Mouse (Mus musculus) heart, embryonic 13.5 days (tissue): ENCODE measurements at regions not wholly inside any gene's neighbourhood (a gene's known extent, or its start where the extent isn't known, plus 50 kb on each side); places are given as distances from the start of the nearest gene placed in this dataset.

Experiments
- ATAC-seq: fragments of 200-750 bp; cut with Nextera tagmentation; 2 replicates; pipeline ENCODE4 v1.8.0; 2017; ENCODE audit warnings: moderate TSS enrichment; ENCODE audit not compliant: insufficient number of reproducible peaks, low FRiP score, low TSS enrichment; ENCODE audit errors: extremely low read depth
- H3K27ac ChIP-seq: fragments of 300-500 bp; sonication (generic); replicated peaks from 2 replicates; pipeline ENCODE4 v1.5.1; 2015; ENCODE audit warnings: moderate library complexity, mild to moderate bottlenecking, inconsistent platforms
- H3K27me3 ChIP-seq: fragments of 300-500 bp; sonication (generic); replicated peaks from 2 replicates; pipeline ENCODE4 v1.6.1; 2015; ENCODE audit warnings: mild to moderate bottlenecking, inconsistent platforms
- H3K36me3 ChIP-seq: fragments of 300-500 bp; sonication (generic); 2 replicates; pipeline ENCODE4 v1.6.1; 2015; ENCODE audit warnings: mild to moderate bottlenecking, inconsistent platforms
- H3K4me1 ChIP-seq: fragments of 300-500 bp; sonication (generic); 2 replicates; pipeline ENCODE4 v1.6.1; 2015; ENCODE audit warnings: inconsistent platforms
- H3K4me2 ChIP-seq: fragments of 300-500 bp; sonication (generic); 2 replicates; pipeline ENCODE4 v1.6.1; 2015; ENCODE audit warnings: inconsistent platforms, mild to moderate bottlenecking, moderate library complexity
- H3K4me3 ChIP-seq: fragments of 300-500 bp; sonication (generic); 2 replicates; pipeline ENCODE4 v1.5.1; 2015; ENCODE audit warnings: moderate library complexity, mild to moderate bottlenecking, inconsistent platforms
- H3K9ac ChIP-seq: fragments of 300-500 bp; sonication (generic); 2 replicates; pipeline ENCODE4 v1.6.1; 2015; ENCODE audit warnings: inconsistent platforms, mild to moderate bottlenecking, moderate library complexity
- H3K9me3 ChIP-seq: fragments of 300-500 bp; sonication (generic); 2 replicates; pipeline ENCODE4 v1.6.1; 2016; ENCODE audit warnings: inconsistent platforms
- WGBS: fragments of 180-500 bp; shearing (Covaris S2); methylation state at CpG from one replicate; pipeline ENCODE4 v1.1.7; 2015; ENCODE audit warnings: mixed read lengths; 5-methylcytosine and 5-hydroxymethylcytosine counted together

DNA sequence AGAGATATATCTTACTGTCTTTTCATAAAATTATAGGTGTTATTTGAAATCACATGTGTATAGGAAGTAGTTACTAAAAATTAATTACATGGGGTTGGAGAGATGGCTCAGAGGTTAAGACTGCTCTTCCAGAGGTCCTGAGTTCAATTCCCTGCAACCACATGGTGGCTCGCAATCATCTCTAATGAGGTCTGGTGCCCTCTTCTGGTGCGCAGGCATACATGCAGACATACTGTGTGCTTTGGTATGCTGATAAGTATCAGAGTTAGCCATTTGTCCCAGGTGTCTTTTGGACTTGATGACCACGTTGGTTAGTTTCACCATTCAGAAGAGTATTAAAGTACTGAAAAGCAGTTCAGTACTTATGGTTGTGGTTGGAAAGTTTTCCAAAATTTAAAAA is 82.8 kb upstream of the Syt6 start:
- no peak overlapping the region for H3K4me2 ChIP-seq
- H3K9ac ChIP-seq = no peak overlapping the region
- no peaks in the 10 kb centered on the region for H3K36me3 ChIP-seq
- no peak overlapping the region for H3K4me3 ChIP-seq
- 68% methylated on average over 3 of the region's 3 CpGs for WGBS
- H3K27ac ChIP-seq = no peak overlapping the region
- no peak for ATAC-seq
- no peaks in the 10 kb centered on the region; the same call in 1 of the 2 replicates for H3K27me3 ChIP-seq
- H3K9me3 ChIP-seq = no peaks in the 10 kb centered on the region
- H3K4me1 ChIP-seq = no peaks in the 10 kb centered on the region

DNA sequence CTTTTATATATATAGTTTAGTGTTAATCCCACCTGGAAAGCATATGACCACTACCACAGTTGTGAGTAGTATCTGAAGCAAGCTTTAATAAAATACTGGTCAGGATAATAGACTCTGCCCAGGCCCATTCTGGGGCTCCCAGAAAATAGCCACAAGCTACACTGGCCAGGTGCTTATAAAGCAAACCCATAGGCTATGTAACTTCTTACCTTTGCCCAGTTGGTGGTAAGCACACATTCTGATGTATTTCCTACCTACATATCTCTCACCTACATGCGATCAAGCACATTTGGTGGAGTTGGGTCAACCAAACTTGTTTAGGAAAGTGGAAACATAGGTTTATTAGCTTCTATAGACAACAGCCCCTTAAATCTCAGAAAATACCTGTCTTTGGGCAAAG is 81.4 kb upstream of the Syt6 start:
- WGBS = 92% methylated on average over 1 of the region's 1 CpGs
- Histone ChIP-seq H3K9me3 (no peaks in the 10 kb centered on the region), H3K27me3 (no peaks in the 10 kb centered on the region), H3K4me2 (no peak overlapping the region), H3K27ac (no peak overlapping the region), H3K4me1 (no peaks in the 10 kb centered on the region), H3K9ac (no peak overlapping the region), H3K36me3 (no peaks in the 10 kb centered on the region), H3K4me3 (no peak overlapping the region)
- ATAC-seq = no peak

DNA sequence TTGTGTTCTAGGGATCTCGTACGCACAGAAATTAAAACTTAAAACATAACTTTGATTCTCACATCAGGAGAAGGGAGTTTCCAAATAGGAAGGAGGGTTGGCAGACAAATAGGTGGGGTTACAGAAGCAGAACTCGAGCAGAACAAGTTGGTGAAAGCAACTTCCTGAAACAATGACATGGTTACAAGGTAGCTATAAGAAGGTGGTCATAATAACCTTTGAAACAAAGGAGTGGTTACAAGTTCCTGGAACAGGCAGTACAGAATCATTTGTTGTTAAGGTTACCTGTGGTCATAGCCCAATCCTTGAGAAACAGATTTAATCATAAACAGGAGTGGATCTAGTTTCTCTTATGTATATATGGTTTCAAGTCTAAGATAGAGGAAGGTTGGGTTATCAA is 81.0 kb upstream of the Syt6 start:
- Histone ChIP-seq H3K9ac (no peak overlapping the region), H3K27me3 (no peaks in the 10 kb centered on the region), H3K4me3 (no peak overlapping the region), H3K9me3 (no peaks in the 10 kb centered on the region), H3K4me1 (no peaks in the 10 kb centered on the region), H3K4me2 (no peak overlapping the region), H3K36me3 (no peaks in the 10 kb centered on the region), H3K27ac (no peak overlapping the region)
- WGBS = 68% methylated on average over 3 of the region's 3 CpGs
- no peak for ATAC-seq

DNA sequence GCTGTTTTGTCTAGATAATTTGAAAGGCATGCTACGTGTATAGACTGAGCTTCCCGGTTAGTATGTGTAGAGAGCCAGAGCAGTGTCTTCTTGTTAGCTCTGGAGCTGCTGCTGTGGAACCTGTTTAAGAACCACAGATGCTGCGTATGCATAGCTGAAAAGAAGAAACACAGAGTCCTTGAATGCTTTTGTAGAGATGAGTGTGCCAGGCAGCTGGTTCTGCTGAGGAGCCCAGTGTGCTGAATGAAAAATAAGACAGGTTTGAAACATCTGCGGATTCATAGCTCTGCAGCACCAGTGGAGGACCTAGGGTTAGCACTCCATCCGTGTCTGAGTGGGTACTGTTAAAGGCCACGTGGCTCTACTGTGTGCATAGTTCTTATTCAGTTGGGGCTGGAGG is 78.9 kb upstream of the Syt6 start:
- WGBS = 78% methylated on average over 6 of the region's 6 CpGs
- H3K4me2 ChIP-seq = no peak overlapping the region
- no peak overlapping the region for H3K9ac ChIP-seq
- H3K4me3 ChIP-seq = no peak overlapping the region
- no peaks in the 10 kb centered on the region for H3K4me1 ChIP-seq
- no peaks in the 10 kb centered on the region for H3K36me3 ChIP-seq
- no peaks in the 10 kb centered on the region for H3K9me3 ChIP-seq
- no peak overlapping the region for H3K27ac ChIP-seq
- H3K27me3 ChIP-seq = no peaks in the 10 kb centered on the region
- ATAC-seq = no peak

DNA sequence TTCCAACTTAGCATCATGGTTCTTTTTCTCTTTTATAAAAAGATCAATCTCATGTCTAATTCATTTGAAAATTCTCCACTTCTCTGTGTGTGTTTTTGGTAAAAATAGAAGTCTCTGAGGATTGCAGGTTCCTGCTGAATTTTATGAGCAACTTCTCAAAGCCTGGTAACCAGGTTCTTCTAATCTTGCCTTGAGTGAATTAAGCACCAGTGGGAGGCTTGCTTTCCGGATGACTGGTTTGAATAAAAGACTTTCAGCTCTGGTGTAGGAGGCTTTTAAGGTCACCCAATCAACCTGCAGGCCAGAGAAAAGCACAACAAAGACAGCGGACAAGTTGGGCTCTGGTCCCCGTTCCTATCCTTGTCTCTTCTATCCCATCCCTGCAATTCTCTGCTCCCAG is 78.3 kb upstream of the Syt6 start:
- no peak for ATAC-seq
- Histone ChIP-seq H3K4me1 (no peaks in the 10 kb centered on the region), H3K27ac (no peak overlapping the region), H3K36me3 (no peaks in the 10 kb centered on the region), H3K9me3 (no peaks in the 10 kb centered on the region), H3K4me2 (no peak overlapping the region), H3K27me3 (no peaks in the 10 kb centered on the region), H3K4me3 (no peak overlapping the region), H3K9ac (no peak overlapping the region)
- 67% methylated on average over 3 of the region's 3 CpGs for WGBS

DNA sequence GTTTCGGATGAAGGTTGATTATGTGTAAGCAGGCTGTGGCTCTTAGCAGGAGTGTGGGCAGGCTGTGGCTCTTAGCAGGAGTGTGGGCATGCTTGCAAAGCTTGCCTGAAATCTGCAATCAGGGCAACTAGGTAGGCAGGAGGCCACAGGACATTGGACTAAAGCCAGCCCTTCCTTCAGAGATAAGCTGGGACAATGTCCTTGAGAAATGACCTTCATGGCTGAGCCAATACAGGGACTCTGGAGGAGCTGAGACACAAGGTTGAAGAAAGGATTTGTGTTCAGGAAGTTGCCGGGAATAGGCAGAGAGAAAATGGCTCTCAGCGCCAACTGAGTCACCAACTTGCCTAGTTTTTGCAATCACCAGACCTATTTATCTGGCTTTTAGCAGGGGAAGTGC is 77.3 kb upstream of the Syt6 start:
- Histone ChIP-seq H3K4me2 (no peak overlapping the region), H3K27ac (no peak overlapping the region), H3K4me3 (no peak overlapping the region), H3K9me3 (no peaks in the 10 kb centered on the region), H3K4me1 (no peaks in the 10 kb centered on the region), H3K9ac (no peak overlapping the region), H3K36me3 (no peaks in the 10 kb centered on the region), H3K27me3 (no peaks in the 10 kb centered on the region)
- no peak for ATAC-seq
- WGBS = 77% methylated on average over 3 of the region's 3 CpGs

DNA sequence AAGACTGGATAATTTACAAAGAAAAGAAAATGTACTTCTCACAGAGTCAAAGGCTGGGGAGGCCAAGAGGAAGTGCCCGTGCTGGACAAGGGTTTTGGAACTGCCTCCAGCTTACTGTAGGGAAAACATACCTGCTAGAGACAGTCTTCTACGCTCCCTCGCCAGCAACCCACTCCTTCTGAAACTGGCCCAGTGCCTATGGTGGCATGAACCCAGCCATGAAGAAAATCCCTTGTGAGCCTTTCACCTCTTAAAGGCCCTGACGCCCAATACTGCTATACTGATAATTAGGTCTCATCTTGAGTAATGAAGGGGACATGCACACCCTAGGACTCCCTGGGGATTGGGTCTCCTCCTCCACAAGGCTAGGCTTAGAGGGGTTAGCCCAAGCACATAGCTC is 76.6 kb upstream of the Syt6 start:
- H3K4me3 ChIP-seq = no peak overlapping the region
- no peaks in the 10 kb centered on the region for H3K4me1 ChIP-seq
- no peak overlapping the region for H3K27ac ChIP-seq
- H3K4me2 ChIP-seq = no peak overlapping the region
- no peaks in the 10 kb centered on the region for H3K27me3 ChIP-seq
- H3K9ac ChIP-seq = no peak overlapping the region
- no peaks in the 10 kb centered on the region for H3K36me3 ChIP-seq
- H3K9me3 ChIP-seq = no peaks in the 10 kb centered on the region
- WGBS = 81% methylated on average over 4 of the region's 4 CpGs
- ATAC-seq = no peak

DNA sequence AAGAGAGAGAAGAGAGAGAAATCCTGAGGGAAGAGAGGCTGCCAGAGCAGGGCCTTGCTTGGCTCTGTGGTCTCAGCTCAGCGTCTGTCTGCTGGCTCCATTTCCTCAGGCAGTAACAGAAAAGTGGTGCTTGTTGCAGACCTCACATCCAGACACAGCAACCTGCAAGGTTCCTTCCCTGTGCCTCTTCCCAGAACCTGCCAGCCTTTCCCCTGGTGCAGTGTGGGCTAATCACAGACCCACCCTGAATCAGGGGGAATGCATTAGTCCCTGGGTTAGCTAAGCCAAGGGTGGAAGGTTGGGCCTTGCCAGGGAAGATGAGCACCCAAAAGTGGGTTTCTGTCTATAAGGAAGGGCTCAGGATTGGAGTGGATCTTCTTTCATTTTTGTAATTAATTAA is 75.2 kb upstream of the Syt6 start:
- Histone ChIP-seq H3K36me3 (no peaks in the 10 kb centered on the region), H3K9ac (no peak overlapping the region), H3K9me3 (no peaks in the 10 kb centered on the region), H3K27ac (no peak overlapping the region), H3K4me1 (no peaks in the 10 kb centered on the region), H3K4me3 (no peak overlapping the region), H3K4me2 (no peak overlapping the region), H3K27me3 (no peaks in the 10 kb centered on the region)
- 72% methylated on average over 1 of the region's 1 CpGs for WGBS
- no peak for ATAC-seq

DNA sequence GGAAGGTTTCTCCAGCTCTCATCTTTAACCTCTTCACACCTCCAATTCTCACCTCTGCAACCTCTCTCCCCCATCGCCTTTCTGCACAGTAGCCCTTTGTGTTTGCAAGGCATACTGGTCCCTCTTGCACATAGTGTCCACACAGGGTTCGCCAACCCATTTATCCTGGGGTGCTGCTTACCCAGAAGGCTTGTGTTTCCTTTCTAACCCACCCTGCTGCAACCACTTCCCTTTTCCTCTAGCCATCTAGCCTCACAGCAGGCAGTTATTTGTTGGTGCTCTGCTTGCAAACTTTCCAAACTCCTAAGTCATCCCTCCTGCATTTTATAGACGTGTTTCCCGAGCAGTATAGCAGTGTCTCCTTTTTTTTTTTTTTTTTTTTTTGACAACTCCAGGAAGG is 74.7 kb upstream of the Syt6 start:
- H3K27me3 ChIP-seq = no peaks in the 10 kb centered on the region
- 61% methylated on average over 4 of the region's 4 CpGs for WGBS
- no peak overlapping the region for H3K9ac ChIP-seq
- H3K4me2 ChIP-seq = no peak overlapping the region
- no peaks in the 10 kb centered on the region for H3K9me3 ChIP-seq
- no peaks in the 10 kb centered on the region for H3K4me1 ChIP-seq
- no peaks in the 10 kb centered on the region for H3K36me3 ChIP-seq
- ATAC-seq = no peak
- H3K27ac ChIP-seq = no peak overlapping the region
- no peak overlapping the region for H3K4me3 ChIP-seq

DNA sequence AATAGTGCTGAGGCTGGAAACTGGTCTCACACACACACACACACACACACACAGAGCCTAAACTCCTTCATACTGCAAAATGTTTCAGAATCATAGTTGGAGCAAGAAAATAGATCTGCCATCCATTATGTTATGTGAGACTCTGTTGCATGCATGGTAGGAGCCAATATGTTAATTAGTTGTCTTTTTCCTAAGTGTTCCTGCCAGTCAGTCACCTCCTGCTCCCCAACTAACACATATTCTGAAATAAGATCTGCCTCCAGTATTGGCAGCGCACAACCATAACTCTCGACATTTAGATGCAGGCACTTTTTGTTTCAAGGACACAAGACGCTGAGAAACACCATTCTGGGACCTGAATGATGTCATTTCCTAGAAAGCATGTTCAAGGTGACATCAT is 70.9 kb upstream of the Syt6 start:
- WGBS = 74% methylated on average over 3 of the region's 3 CpGs
- H3K4me1 ChIP-seq = no peaks in the 10 kb centered on the region
- H3K36me3 ChIP-seq = no peaks in the 10 kb centered on the region
- H3K4me2 ChIP-seq = no peak overlapping the region
- H3K9me3 ChIP-seq = no peaks in the 10 kb centered on the region
- no peak overlapping the region for H3K27ac ChIP-seq
- ATAC-seq = no peak
- H3K27me3 ChIP-seq = no peaks in the 10 kb centered on the region
- H3K4me3 ChIP-seq = no peak overlapping the region
- H3K9ac ChIP-seq = no peak overlapping the region

DNA sequence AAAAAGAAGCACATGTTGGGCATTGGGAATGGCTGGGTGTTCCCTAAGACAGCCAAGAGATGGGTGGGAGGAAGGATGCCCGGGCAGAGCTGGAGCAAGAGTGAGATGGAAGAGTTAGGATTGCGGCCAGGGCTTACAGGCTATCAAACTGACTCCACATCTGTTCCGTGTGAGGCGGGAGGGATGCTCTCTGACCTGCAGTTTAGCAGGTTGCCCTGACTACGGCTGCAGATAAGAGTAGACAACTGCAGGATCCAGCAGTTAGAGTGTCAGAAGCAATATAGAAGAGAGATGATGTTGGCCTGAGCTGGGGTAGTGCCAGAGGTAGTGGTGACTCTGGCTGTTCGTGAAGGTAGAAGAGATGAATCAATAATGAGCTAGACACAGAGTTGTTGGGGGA is 61.6 kb upstream of the Syt6 start:
- H3K4me1 ChIP-seq = no peaks in the 10 kb centered on the region
- no peak overlapping the region for H3K27ac ChIP-seq
- no peaks in the 10 kb centered on the region for H3K9me3 ChIP-seq
- H3K4me3 ChIP-seq = no peak overlapping the region
- 48% methylated on average over 6 of the region's 6 CpGs for WGBS
- no peaks in the 10 kb centered on the region for H3K27me3 ChIP-seq
- no peak overlapping the region for H3K4me2 ChIP-seq
- no peaks in the 10 kb centered on the region for H3K36me3 ChIP-seq
- no peak for ATAC-seq
- H3K9ac ChIP-seq = no peak overlapping the region

DNA sequence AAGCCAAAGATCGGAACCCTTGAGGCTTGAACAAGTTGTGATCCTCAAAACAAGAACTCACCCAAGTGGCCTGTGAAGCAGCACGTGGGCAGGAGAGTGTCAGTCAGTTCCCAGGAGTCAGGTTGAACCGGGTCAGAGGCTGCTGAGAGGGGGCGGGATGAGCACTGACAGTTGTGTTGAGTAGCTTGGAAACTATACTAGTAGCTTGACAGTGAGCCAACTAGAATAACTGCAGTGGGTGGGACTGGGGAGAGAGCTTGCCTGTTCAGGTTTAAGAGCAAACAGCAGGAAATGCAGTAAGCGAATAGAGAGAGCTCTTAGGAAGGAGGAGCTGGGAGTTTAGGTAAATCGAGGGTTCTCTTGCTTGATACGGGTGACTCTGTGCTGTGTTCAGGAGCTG is 61.0 kb upstream of the Syt6 start:
- ATAC-seq = no peak
- Histone ChIP-seq H3K4me3 (no peak overlapping the region), H3K4me1 (no peaks in the 10 kb centered on the region), H3K27ac (no peak overlapping the region), H3K36me3 (no peaks in the 10 kb centered on the region), H3K9me3 (no peaks in the 10 kb centered on the region), H3K9ac (no peak overlapping the region), H3K27me3 (no peaks in the 10 kb centered on the region), H3K4me2 (no peak overlapping the region)
- 48% methylated on average over 7 of the region's 7 CpGs for WGBS

DNA sequence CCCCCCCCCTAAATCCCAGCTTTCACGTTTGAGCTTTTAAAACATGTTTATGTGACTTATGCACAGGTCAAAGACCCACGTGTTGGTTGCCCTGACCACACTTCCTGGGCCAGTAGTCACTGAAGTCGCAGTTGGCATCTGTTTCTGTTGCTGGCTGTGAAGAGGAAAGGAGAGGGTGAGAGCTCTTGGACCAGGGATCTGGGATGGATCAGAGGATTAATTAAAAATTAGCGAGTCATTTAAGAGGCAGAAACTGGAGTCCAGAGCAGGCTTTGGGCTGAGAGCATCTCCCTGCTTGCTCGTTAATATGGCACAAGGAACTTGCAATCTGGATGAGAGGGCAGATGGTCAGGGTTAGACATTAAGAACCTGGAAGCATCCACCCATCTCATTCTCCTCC is 59.1 kb upstream of the Syt6 start:
- Histone ChIP-seq H3K4me1 (no peaks in the 10 kb centered on the region), H3K27ac (no peak overlapping the region), H3K9me3 (no peaks in the 10 kb centered on the region), H3K4me3 (no peak overlapping the region), H3K36me3 (no peaks in the 10 kb centered on the region), H3K27me3 (no peaks in the 10 kb centered on the region), H3K9ac (no peak overlapping the region), H3K4me2 (no peak overlapping the region)
- 67% methylated on average over 5 of the region's 5 CpGs for WGBS
- no peak for ATAC-seq
